Mouse (Mus musculus) heart, postnatal 14 days (tissue): ENCODE results near the gene Cdca4. TPM values are rescaled to one million over a fixed set of nuclear protein-coding genes. Genes with fewer than 3 reads are reported as not detected.
"Not testable (repeated sequence)": the region's sequence is repeated elsewhere in the genome, so short reads cannot be mapped to it uniquely, and the experiment has no call there.

Experiments used
- DNase-seq, 2 experiments: peaks; one replicate each; pipeline ENCODE4 v3.0.0; 2021 to 2022
- intact Hi-C: fragments of 180-260 bp; cut with DNase I; formaldehyde crosslinking; loops from one replicate; pipeline ENCODE4 v1.15.1; 2025
- total RNA-seq, 2 experiments: library from RNA; stranded (reverse); gene quantifications; 2 replicates each; pipeline ENCODE4 v1.2.3; 2021

Cdca4 gene
- total RNA-seq, 2 experiments from 2014 or later = 7.8 to 12.1 TPM

- DNase-seq = peak; percentile 78 to 79
- intact Hi-C loops = loop anchor here (2.0 kb wide), 1 partner anchor 18 kb away; no protein-coding TSS in a partner anchor
Observed at GRCm38 (mm10) chr12:112828501-112829243, 551 bp downstream of the Cdca4 start.

GRCm38 (mm10) chr12:112825901-112826300 is 3.3 kb downstream of the Cdca4 start:
- DNase-seq = no peak
- intact Hi-C loops = no loop called here

- no peak for DNase-seq
- intact Hi-C loops = no loop called here
Observed at GRCm38 (mm10) chr12:112823221-112823620, 6.0 kb downstream of the Cdca4 start.

- no peak for DNase-seq
- intact Hi-C loops = no loop called here
Observed at GRCm38 (mm10) chr12:112822676-112823075, 6.5 kb downstream of the Cdca4 start.

- intact Hi-C loops = no loop called here
- no peak for DNase-seq
Observed at GRCm38 (mm10) chr12:112821974-112822373, 7.2 kb downstream of the Cdca4 start.

GRCm38 (mm10) chr12:112821216-112821615 is 8.0 kb downstream of the Cdca4 start:
- intact Hi-C loops = no loop called here
- DNase-seq = no peak

GRCm38 (mm10) chr12:112820401-112820999 is 8.7 kb downstream of the Cdca4 start:
- intact Hi-C loops = no loop called here
- DNase-seq = no peak

- intact Hi-C loops = no loop called here
- no peak for DNase-seq
Observed at GRCm38 (mm10) chr12:112819057-112819662, 10.1 kb downstream of the Cdca4 start.

- intact Hi-C loops = loop anchor here (2.0 kb wide), 1 partner anchor 26 kb away; no protein-coding TSS in a partner anchor
- not testable (repeated sequence) for DNase-seq
Observed at GRCm38 (mm10) chr12:112816866-112817265, 12.4 kb downstream of the Cdca4 start.

- intact Hi-C loops = loop anchor here (2.0 kb wide), 1 partner anchor 27 kb away; no protein-coding TSS in a partner anchor
- DNase-seq = peak; percentile 60 to 69
Observed at GRCm38 (mm10) chr12:112816294-112816693, 12.9 kb downstream of the Cdca4 start.

- intact Hi-C loops = no loop called here
- no peak for DNase-seq
Observed at GRCm38 (mm10) chr12:112814682-112815470, 14.3 kb downstream of the Cdca4 start.

GRCm38 (mm10) chr12:112813370-112813769 is 15.9 kb downstream of the Cdca4 start:
- intact Hi-C loops = no loop called here
- DNase-seq = no peak

- no peak for DNase-seq
- intact Hi-C loops = loop anchor here (2.0 kb wide), 1 partner anchor 19 kb away; the partner anchor contains the start of gene Cdca4
Observed at GRCm38 (mm10) chr12:112810092-112810885, 18.9 kb downstream of the Cdca4 start.

GRCm38 (mm10) chr12:112809641-112810040 is 19.6 kb downstream of the Cdca4 start:
- intact Hi-C loops = loop anchor here (2.0 kb wide), 1 partner anchor 19 kb away; the partner anchor contains the start of gene Cdca4
- DNase-seq = no peak

GRCm38 (mm10) chr12:112808587-112809364 is 20.4 kb downstream of the Cdca4 start, which contains the start of gene Clba1:
Clba1 (plus strand) TSS chr12:112808937.
- DNase-seq = peak; percentile 94 to 95
- intact Hi-C loops = no loop called here

- intact Hi-C loops = no loop called here
- no peak for DNase-seq
Observed at GRCm38 (mm10) chr12:112808212-112808586, 21.0 kb downstream of the Cdca4 start.

- intact Hi-C loops = no loop called here
- no peak for DNase-seq
Observed at GRCm38 (mm10) chr12:112807796-112808195, 21.4 kb downstream of the Cdca4 start.

- intact Hi-C loops = no loop called here
- DNase-seq = no peak
Observed at GRCm38 (mm10) chr12:112806044-112806443, 23.2 kb downstream of the Cdca4 start.

GRCm38 (mm10) chr12:112804046-112804445 is 25.2 kb downstream of the Cdca4 start:
- intact Hi-C loops = loop anchor here (5.0 kb wide), 1 partner anchor 57 kb away; no protein-coding TSS in a partner anchor
- peak; percentile 57 to 60 for DNase-seq
